Mouse (Mus musculus): ENCODE results near the gene Arhgef2.

Arhgef2 gene

DNA sequence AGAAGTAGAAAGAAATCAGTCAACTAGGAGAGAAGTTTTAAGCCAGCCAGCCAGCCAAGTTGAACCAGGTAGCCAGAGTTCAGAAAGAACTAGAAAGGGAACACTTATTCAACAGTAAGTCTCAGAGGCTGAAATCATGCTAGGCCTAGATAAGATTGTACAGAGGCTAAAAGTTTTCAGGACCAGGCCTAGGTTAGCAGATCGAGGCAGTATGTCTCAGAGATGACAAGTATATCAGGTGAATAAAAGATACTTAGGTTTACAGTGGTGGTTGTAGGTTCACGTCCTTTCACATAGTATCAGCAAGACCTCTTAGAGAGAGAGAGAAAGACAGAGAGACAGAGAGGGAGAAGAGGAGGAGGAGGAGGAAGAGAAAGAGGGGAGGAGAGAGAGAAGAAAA is 78.0 kb downstream of the Arhgef2 start:
- no peak for DNase-seq (ENCODE audit: low spot score in 2 of 2)

DNA sequence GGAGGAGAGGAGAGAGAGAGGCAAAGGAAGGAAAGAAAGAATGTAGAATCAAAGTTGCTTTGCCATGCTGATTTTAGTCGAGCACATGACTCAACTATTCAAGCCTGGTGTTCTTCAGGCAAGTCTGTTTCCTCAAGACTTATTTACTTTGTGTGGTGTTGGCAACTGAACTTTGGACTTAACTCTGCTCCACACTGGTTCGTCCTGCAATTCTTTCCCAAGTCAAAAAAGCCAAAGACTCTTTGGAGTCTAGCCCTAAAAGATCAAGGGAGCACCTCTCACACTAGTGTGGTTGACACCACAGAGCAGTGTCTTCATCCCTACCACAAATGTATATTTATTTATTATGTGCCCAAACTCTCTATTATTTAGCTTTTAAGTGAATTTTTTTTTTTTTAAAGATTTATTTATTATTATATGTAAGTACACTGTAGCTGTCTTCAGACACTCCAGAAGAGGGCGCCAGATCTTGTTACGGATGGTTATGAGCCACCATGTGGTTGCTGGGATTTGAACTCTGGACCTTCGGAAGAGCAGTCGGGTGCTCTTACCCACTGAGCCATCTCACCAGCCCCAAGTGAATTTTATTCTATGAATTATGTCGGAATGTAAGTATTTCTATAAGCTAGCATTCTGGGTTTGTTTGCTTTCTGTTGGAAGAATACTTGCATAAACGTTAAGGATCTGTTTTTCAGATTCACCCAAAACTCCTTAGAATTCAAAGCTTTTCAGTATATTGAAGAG is 78.6 kb downstream of the Arhgef2 start:
- no peak for DNase-seq (ENCODE audit: low spot score in 2 of 2)

GRCm38 (mm10) chr3:88684980-88685941 is 79.5 kb downstream of the Arhgef2 start, which contains the start of gene Khdc4:
Khdc4 (plus strand) TSS chr3:88685803.
- peak; percentile 94 to 96 for DNase-seq (ENCODE audit: low spot score in 2 of 2)

GRCm38 (mm10) chr3:88685958-88686451 is 80.2 kb downstream of the Arhgef2 start:
- peak; percentile 26 to 37 for DNase-seq (ENCODE audit: low spot score in 2 of 2)

GRCm38 (mm10) chr3:88686734-88687611 is 81.2 kb downstream of the Arhgef2 start:
- DNase-seq (ENCODE audit: low spot score in 2 of 2) = no peak

GRCm38 (mm10) chr3:88689079-88689478 is 83.3 kb downstream of the Arhgef2 start:
- DNase-seq (ENCODE audit: low spot score in 2 of 2) = no peak

DNA sequence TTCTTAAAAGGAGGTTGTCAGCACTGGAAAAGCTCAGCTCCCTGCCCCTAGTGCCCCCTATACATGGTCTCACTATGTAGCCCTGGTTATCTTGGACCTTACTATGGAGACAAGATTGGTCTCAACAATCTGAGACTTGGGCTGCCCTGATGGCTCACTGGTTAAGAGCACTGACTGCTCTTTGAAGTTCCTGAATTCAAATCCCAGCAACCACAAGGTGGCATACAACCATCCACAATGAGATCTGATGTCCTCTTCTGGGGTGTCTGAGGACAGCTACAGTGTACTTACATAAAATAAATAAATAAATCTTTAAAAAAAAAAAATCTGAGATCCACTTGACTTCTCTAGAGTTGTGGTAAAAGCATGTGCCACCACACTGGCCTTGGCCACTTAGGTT is 89.8 kb downstream of the Arhgef2 start:
- no peak for DNase-seq (ENCODE audit: low spot score in 2 of 2)

All from thymus, postnatal 10 days (tissue).